Mouse (Mus musculus): ENCODE results near the gene Rims3. TPM values are rescaled to one million over a fixed set of nuclear protein-coding genes. Genes with fewer than 3 reads are reported as not detected.

Gene Rims3
- polyA plus RNA-seq, 1 experiment from 2014 or later: 0.21 TPM

- H3K9me3 ChIP-seq (replicated peaks; ENCODE audit: low read length): no peaks in the 10 kb centered on the region
- no peaks in the 10 kb centered on the region for H3K4me1 ChIP-seq (replicated peaks; ENCODE audit: insufficient read depth, low read length)
- no peak overlapping the region for H3K9ac ChIP-seq (ENCODE audit: low read depth, low read length)
- no peaks in the 10 kb centered on the region for H3K36me3 ChIP-seq (ENCODE audit: insufficient read depth, low read length)
- H3K4me2 ChIP-seq (ENCODE audit: low read length): no peak overlapping the region
- DNase-seq (ENCODE audit: low spot score) (no peak), ATAC-seq (replicated peaks; ENCODE audit: low FRiP score, low read depth) (no peak)
- no peak overlapping the region for H3K4me3 ChIP-seq (replicated peaks; ENCODE audit: low read depth, low read length)
- TF ChIP-seq CTCF (IDR thresholded peaks at IDR 0.05; ENCODE audit: low read depth): no peak
- no peaks in the 10 kb centered on the region; the same call in 1 of the 2 replicates for H3K27me3 ChIP-seq (ENCODE audit: insufficient read depth, low read length)
- WGBS: 51% methylated on average over 7 of the region's 7 CpGs
- no peak overlapping the region for H3K27ac ChIP-seq
Measured at GRCm38 (mm10) chr4:120859865-120860264, 5.2 kb downstream of the Rims3 start.

GRCm38 (mm10) chr4:120866211-120866610 is 11.6 kb downstream of the Rims3 start:
- Histone ChIP-seq H3K4me2 (ENCODE audit: low read length) (no peak overlapping the region), H3K9ac (ENCODE audit: low read depth, low read length) (no peak overlapping the region), H3K27ac (no peak overlapping the region), H3K4me3 (replicated peaks; ENCODE audit: low read depth, low read length) (no peak overlapping the region), H3K27me3 (ENCODE audit: insufficient read depth, low read length) (no peaks in the 10 kb centered on the region), H3K9me3 (replicated peaks; ENCODE audit: low read length) (no peaks in the 10 kb centered on the region), H3K4me1 (replicated peaks; ENCODE audit: insufficient read depth, low read length) (no peaks in the 10 kb centered on the region), H3K36me3 (ENCODE audit: insufficient read depth, low read length) (no peaks in the 10 kb centered on the region)
- 3% methylated on average over 6 of the region's 6 CpGs for WGBS
- no peak for TF ChIP-seq CTCF (IDR thresholded peaks at IDR 0.05; ENCODE audit: low read depth)
- DNase-seq (ENCODE audit: low spot score) (peak; percentile 86), ATAC-seq (replicated peaks; ENCODE audit: low FRiP score, low read depth) (peak; percentile 52)

DNA sequence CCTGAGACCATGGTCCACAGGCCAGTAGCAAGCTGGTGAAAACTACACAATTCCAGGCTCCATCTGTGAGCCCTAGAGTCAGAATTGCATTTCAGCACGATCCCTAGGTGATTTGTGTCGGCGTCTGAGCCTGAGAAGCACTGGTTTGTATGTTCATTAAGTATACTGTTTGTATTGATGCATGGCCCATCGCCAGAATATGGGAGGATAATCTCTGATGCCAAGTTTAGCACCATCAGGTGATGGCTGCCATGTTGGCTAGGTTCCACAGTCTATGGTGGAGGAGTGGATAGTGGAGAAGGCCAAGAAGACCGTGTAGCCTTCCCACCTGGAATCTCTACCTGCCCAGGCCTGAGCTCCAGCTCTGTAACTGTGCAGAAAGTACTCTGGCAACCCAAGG is 13.6 kb downstream of the Rims3 start:
- WGBS: 81% methylated on average over 5 of the region's 5 CpGs
- no peak for ATAC-seq (replicated peaks; ENCODE audit: low FRiP score, low read depth)

GRCm38 (mm10) chr4:120868988-120869387 is 14.4 kb downstream of the Rims3 start:
- TF ChIP-seq CTCF (IDR thresholded peaks at IDR 0.05; ENCODE audit: low read depth): no peak
- Histone ChIP-seq H3K9ac (ENCODE audit: low read depth, low read length) (no peak overlapping the region), H3K36me3 (ENCODE audit: insufficient read depth, low read length) (no peaks in the 10 kb centered on the region), H3K27ac (no peak overlapping the region), H3K4me3 (replicated peaks; ENCODE audit: low read depth, low read length) (no peak overlapping the region), H3K27me3 (ENCODE audit: insufficient read depth, low read length) (no peaks in the 10 kb centered on the region), H3K4me1 (replicated peaks; ENCODE audit: insufficient read depth, low read length) (no peaks in the 10 kb centered on the region), H3K9me3 (replicated peaks; ENCODE audit: low read length) (no peaks in the 10 kb centered on the region), H3K4me2 (ENCODE audit: low read length) (no peak overlapping the region)
- no peak for ATAC-seq (replicated peaks; ENCODE audit: low FRiP score, low read depth)
- no peak for DNase-seq (ENCODE audit: low spot score)
- WGBS: 60% methylated on average over 3 of the region's 3 CpGs

More for the DNA sequence above, 13.6 kb downstream of the Rims3 start:
- no peak overlapping the region for H3K4me3 ChIP-seq (replicated peaks; ENCODE audit: low read depth, low read length)
- no peak overlapping the region for H3K9ac ChIP-seq (ENCODE audit: low read depth, low read length)
- no peak overlapping the region for H3K27ac ChIP-seq
- H3K4me1 ChIP-seq (replicated peaks; ENCODE audit: insufficient read depth, low read length): no peaks in the 10 kb centered on the region
- no peaks in the 10 kb centered on the region for H3K36me3 ChIP-seq (ENCODE audit: insufficient read depth, low read length)
- no peaks in the 10 kb centered on the region for H3K27me3 ChIP-seq (ENCODE audit: insufficient read depth, low read length)
- no peaks in the 10 kb centered on the region for H3K9me3 ChIP-seq (replicated peaks; ENCODE audit: low read length)
- TF ChIP-seq CTCF (IDR thresholded peaks at IDR 0.05; ENCODE audit: low read depth): no peak
- DNase-seq (ENCODE audit: low spot score): no peak
- H3K4me2 ChIP-seq (ENCODE audit: low read length): no peak overlapping the region

DNA sequence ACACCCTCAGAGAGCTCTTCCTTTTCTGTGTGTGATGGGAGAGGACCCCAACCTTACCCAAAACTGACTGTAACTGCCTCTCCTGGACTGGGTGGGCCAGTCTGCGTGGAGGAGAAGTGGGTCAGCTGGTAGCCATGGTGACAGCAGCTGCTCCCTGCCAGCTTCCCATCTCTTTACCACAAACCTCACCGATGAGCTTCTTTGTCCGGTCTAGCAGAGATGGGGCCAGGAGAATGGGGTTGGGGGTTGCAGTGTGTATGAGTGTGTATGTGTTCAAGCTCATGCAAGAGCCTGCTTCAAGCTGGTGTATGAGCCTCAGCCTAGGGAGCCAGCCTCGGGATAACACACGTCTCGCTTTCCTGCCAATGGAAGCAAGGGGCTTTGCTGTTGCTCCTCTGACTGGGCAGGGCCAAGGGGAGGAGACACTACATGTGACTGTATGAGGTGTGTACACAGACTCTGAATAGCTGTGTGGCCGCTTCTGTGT is 15.7 kb downstream of the Rims3 start:
- DNase-seq (ENCODE audit: low spot score): no peak
- no peak for TF ChIP-seq CTCF (IDR thresholded peaks at IDR 0.05; ENCODE audit: low read depth)
- WGBS: 66% methylated on average over 7 of the region's 7 CpGs
- Histone ChIP-seq H3K36me3 (ENCODE audit: insufficient read depth, low read length) (no peaks in the 10 kb centered on the region), H3K4me2 (ENCODE audit: low read length) (no peak overlapping the region), H3K27ac (no peak overlapping the region), H3K9me3 (replicated peaks; ENCODE audit: low read length) (no peaks in the 10 kb centered on the region), H3K4me3 (replicated peaks; ENCODE audit: low read depth, low read length) (no peak overlapping the region), H3K4me1 (replicated peaks; ENCODE audit: insufficient read depth, low read length) (no peaks in the 10 kb centered on the region), H3K27me3 (ENCODE audit: insufficient read depth, low read length) (no peaks in the 10 kb centered on the region), H3K9ac (ENCODE audit: low read depth, low read length) (no peak overlapping the region)
- ATAC-seq (replicated peaks; ENCODE audit: low FRiP score, low read depth): no peak

DNA sequence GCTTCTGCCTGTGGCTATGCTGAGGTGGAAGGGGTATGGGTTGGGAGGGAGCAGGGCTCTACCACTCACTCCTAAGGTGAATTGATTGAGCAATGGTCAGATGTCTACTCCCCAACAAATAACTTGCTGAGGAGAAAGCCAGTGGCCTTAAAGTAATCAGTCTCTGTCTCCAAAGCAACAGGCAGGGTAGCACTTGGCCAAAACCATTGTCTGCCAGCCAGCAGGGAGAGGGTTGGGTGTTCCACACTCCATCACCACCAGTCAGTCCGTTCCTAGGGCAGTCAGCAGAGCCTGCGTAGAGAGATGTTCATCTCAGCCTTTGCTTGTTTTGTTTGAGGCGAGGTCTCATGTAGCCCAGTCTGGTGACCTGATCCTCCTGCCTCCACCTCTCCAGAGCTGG is 21.3 kb downstream of the Rims3 start:
- H3K36me3 ChIP-seq (ENCODE audit: insufficient read depth, low read length): no peaks in the 10 kb centered on the region
- 48% methylated on average over 3 of the region's 3 CpGs for WGBS

GRCm38 (mm10) chr4:120878728-120879127 is 24.1 kb downstream of the Rims3 start:
- Histone ChIP-seq H3K4me3 (replicated peaks; ENCODE audit: low read depth, low read length) (no peak overlapping the region), H3K9me3 (replicated peaks; ENCODE audit: low read length) (no peaks in the 10 kb centered on the region), H3K4me1 (replicated peaks; ENCODE audit: insufficient read depth, low read length) (no peaks in the 10 kb centered on the region), H3K27me3 (ENCODE audit: insufficient read depth, low read length) (no peaks in the 10 kb centered on the region), H3K4me2 (ENCODE audit: low read length) (no peak overlapping the region), H3K9ac (ENCODE audit: low read depth, low read length) (no peak overlapping the region), H3K27ac (no peak overlapping the region), H3K36me3 (ENCODE audit: insufficient read depth, low read length) (no peaks in the 10 kb centered on the region)
- WGBS: 65% methylated on average over 3 of the region's 3 CpGs
- no peak for DNase-seq (ENCODE audit: low spot score)
- no peak for ATAC-seq (replicated peaks; ENCODE audit: low FRiP score, low read depth)
- TF ChIP-seq CTCF (IDR thresholded peaks at IDR 0.05; ENCODE audit: low read depth): no peak

More for the DNA sequence above, 21.3 kb downstream of the Rims3 start:
- H3K9me3 ChIP-seq (replicated peaks; ENCODE audit: low read length): no peaks in the 10 kb centered on the region
- ATAC-seq (replicated peaks; ENCODE audit: low FRiP score, low read depth) (no peak), DNase-seq (ENCODE audit: low spot score) (no peak)
- no peak overlapping the region for H3K4me3 ChIP-seq (replicated peaks; ENCODE audit: low read depth, low read length)
- H3K4me1 ChIP-seq (replicated peaks; ENCODE audit: insufficient read depth, low read length): no peaks in the 10 kb centered on the region
- H3K27me3 ChIP-seq (ENCODE audit: insufficient read depth, low read length): no peaks in the 10 kb centered on the region
- no peak overlapping the region for H3K4me2 ChIP-seq (ENCODE audit: low read length)
- TF ChIP-seq CTCF (IDR thresholded peaks at IDR 0.05; ENCODE audit: low read depth): no peak
- no peak overlapping the region for H3K9ac ChIP-seq (ENCODE audit: low read depth, low read length)
- H3K27ac ChIP-seq: no peak overlapping the region

All from kidney, postnatal 0 days (tissue).